Mouse (Mus musculus) erythroblast, embryonic 14.5 days (primary cell): ENCODE measurements around the gene Clspn.

Experiments
- GATA1 ChIP-seq: IDR thresholded peaks from 2 replicates; pipeline ENCODE4 v1.6.1; 2012; ENCODE audit warnings: low read length, inconsistent platforms, mixed read lengths
- TAL1 ChIP-seq: IDR thresholded peaks from 3 replicates; pipeline ENCODE4 v1.6.1; 2012; ENCODE audit warnings: low read length, inconsistent platforms, mixed read lengths

DNA sequence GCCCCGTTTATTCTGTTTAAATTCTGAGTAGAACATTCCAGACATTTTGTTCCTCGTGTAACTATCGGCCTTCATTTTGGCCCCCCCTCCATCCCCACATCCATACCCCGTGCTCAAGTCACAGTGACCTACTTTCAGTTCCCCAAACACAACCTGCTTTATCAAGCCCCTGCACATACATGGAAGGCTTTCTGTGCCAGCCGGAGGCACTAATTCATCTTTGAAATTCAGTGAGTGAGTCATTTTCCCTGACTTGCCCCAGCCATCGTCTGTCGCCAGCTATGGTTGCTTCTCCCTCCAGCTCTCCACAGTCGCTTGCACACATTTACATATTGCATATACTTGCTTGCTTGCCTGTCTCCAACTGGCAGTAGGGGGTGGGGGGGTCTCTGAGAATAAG lies 3.6 kb upstream of the Clspn start:
- no peak for TF ChIP-seq GATA1
- TF ChIP-seq TAL1: no peak
